Mouse (Mus musculus) liver, adult 2 months (tissue): ENCODE measurements around the gene Ltb4r1.

Experiments used
- CTCF ChIP-seq: fragments of 200-500 bp; IDR thresholded peaks from 2 replicates; pipeline ENCODE4 v1.5.1; 2011; ENCODE audit warnings: low read depth, low read length, control low read depth
- POLR2A ChIP-seq: fragments of 200-500 bp; IDR thresholded peaks from 2 replicates; pipeline ENCODE4 v1.6.1; 2011; ENCODE audit warnings: low read length, control low read depth; ENCODE audit not compliant: insufficient read depth; ENCODE audit errors: extremely low read depth

GRCm38 (mm10) chr14:55758363-55758784 lies 7.4 kb upstream of the Ltb4r1 start, which contains the start of gene Cideb:
- TF ChIP-seq CTCF (peak; percentile 52; the same call in 1 of the 2 replicates), POLR2A (no peak)
